Mouse (Mus musculus): ENCODE measurements around the gene Nfatc3.

Nfatc3 gene

GRCm38 (mm10) chr8:106059613-106060371 lies 1.2 kb downstream of the Nfatc3 start:
- DNase-seq, result no peak

DNA sequence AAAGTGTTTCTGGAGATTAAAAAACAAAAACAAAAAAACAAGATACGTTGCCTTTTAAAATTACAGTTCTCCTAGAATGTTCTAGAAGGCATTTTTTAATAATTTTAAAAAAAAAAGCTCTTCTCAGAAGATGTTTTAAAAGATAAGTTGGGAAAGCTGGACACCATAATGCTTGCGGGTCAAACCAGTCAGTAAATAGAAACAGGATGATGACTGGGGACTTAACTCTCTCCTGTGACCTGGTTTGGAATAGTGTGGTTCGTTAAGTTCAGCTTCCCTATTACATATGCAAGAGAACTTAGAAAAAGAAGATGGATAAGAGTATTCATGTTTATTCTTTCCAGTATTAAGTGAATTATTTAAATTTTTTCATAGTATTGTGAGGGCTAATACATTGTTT lies 1.9 kb downstream of the Nfatc3 start:
- no peak for DNase-seq

GRCm38 (mm10) chr8:106061686-106062085 lies 3.0 kb downstream of the Nfatc3 start:
- DNase-seq, result no peak

GRCm38 (mm10) chr8:106063046-106063445 lies 4.4 kb downstream of the Nfatc3 start:
- no peak for DNase-seq

- DNase-seq, result no peak
Observed at GRCm38 (mm10) chr8:106066721-106067120, 8.1 kb downstream of the Nfatc3 start.

DNA sequence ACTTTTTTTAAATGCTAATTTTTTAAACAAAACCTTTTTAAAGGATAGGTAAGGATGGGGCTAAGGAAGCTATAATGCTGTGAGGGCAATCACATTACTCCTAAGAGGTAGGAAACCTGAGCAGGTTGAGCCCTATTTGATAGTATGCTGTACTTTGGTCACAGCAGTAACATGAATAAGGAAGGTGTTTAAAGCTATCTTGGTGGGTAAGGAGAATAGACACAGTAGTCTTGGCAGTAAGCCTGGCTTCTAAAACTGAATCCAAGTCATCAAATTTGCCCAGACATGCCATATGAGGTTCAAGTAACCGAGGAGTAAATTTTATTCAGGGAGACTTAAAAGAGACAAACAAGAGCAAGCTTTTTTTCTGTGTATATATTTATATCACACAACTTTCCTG lies 10.9 kb downstream of the Nfatc3 start:
- DNase-seq, result no peak

DNA sequence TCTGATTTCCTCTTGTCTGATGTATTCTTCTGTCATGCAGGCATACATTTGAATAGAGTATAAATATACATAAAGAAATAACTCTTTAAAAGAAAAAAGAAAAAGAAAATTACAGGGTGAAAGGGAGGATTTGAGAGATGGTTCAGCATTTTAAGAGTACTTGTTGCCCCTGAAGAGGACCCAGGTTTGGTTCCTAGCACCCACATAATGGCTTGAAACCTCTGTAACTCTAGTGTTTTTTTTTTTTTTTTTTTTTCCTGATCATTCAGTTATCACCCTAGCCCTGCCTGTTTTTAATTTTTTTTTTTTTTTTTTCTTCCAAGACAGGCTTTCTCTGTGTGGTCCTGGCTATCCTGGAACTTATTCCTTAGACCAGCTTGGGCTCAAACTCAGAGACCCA lies 13.5 kb downstream of the Nfatc3 start:
- DNase-seq, result no peak

DNA sequence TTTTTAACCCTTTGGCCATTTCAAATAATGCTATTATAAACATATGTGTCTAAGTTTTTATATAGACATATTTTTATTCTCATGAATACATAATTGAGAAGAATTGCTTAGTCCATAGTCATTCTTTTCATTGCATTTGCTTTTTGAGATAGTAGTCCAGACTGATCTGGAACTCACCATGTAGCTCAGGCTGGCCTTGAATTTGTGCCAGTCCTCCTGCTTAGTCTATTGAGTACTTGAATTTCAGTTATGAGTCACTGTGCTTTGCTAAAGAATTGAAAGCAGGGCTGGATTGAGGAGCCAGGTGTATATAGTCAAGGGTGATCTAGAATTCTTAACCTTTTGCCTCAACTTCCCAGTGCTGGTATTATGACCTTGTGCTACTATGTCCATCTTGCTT lies 15.6 kb downstream of the Nfatc3 start:
- DNase-seq, result no peak

- no peak for DNase-seq
Observed at GRCm38 (mm10) chr8:106074659-106075058, 16.0 kb downstream of the Nfatc3 start.

DNA sequence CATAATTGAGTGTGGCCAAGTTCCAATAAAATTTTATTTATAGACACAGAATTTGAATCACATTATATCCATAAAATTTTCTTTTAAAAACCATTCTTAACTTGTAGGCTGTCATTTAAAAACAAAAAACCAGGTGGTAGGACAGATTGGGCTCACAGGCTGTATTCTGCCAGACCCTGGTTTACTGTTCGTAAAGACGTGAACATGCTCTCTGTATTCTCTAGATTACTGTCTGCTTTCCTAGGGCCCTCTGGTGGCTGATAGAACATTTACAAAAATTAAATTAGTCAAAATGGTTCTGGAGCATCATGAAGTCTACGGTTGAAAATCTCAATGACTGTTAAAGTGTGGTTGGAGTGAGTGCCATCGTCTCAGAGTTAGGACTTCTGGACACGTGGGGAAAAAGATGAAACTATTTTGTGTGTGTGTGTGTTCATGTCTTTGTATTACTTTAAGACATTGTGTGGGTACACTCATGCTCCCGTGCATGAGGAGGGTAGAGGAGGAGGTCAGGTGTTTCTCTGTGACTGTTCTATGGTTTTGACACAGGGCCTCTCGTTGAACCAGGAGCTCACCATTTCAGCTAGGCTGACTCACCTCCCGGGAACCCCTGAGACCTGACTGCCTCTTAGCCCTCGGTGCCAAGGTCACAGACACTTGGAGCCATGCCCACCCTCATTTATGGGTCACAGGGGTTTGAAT lies 16.7 kb downstream of the Nfatc3 start:
- DNase-seq, result no peak

GRCm38 (mm10) chr8:106075863-106076174 lies 17.2 kb downstream of the Nfatc3 start:
- no peak for DNase-seq

GRCm38 (mm10) chr8:106076612-106077011 lies 18.0 kb downstream of the Nfatc3 start:
- peak; percentile 62 for DNase-seq

DNA sequence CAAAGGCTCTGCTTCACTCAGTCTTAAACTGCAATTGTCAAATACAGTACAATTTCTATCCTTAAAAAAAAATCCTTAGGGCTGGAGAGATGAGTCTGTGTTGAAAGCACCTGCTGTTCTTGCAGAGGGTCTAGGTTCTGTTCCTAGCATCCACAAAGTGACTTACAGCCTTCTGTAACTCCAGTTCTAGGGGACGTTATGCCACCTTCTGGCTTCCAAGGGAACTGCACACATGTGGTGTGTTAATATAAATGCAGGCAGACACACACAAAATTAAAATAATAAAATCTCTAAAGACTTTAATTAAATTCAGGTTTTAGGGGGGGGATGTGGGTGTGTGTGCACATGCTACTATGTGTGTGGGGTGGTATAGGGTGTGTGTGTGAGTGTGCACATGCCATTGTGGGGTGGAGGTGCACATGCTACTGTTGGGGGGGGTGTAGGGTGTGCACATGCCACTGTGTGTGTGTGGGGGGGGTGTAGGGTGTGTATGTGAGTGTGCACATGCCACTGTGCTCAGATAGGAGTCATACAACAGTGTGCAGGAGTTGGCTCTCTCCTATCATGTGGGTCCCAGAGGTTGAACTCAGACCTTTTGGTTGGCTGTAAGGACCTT lies 18.9 kb downstream of the Nfatc3 start:
- no peak for DNase-seq

DNA sequence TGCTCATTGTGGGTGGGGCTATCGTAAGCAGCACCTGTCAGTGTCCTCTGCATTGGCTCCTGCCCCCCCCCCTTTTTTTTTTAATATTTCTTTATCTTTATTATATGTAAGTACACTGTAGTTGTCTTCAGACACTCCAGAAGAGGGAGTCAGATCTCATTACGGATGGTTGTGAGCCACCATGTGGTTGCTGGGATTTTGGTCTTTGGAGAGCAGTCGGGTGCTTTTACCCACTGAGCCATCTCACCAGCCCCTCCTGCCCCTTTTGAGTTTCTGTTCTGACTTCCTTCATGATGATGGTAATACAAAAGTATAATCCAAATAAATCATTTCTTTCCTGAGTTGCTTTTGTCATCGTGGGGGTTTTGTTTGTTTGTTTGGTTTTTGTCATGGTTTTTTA lies 43.7 kb downstream of the Nfatc3 start:
- DNase-seq, result peak; percentile 46

- peak; percentile 52 for DNase-seq
Observed at GRCm38 (mm10) chr8:106103888-106104287, 45.2 kb downstream of the Nfatc3 start.

- DNase-seq, result no peak
Observed at GRCm38 (mm10) chr8:106106193-106106592, 47.6 kb downstream of the Nfatc3 start.

- DNase-seq, result peak; percentile 56
Observed at GRCm38 (mm10) chr8:106108080-106108479, 49.4 kb downstream of the Nfatc3 start.

DNA sequence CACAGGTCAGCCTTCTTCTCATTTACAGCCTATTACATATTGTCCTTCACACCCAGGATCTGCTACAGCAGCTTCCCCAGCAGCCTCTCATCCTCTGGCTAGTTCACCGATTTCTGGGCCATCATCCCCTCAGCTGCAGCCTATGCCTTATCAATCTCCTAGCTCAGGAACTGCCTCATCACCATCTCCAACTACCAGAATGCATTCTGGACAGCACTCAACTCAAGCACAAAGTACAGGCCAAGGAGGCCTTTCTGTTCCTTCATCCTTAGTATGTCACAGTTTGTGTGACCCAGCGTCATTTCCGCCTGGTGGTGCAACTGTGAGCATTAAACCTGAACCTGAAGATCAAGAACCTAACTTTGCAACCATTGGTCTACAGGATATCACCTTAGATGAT lies 50.1 kb downstream of the Nfatc3 start:
- DNase-seq, result peak; percentile 53

- peak; percentile 57 for DNase-seq
Observed at GRCm38 (mm10) chr8:106112041-106112440, 53.4 kb downstream of the Nfatc3 start.

DNA sequence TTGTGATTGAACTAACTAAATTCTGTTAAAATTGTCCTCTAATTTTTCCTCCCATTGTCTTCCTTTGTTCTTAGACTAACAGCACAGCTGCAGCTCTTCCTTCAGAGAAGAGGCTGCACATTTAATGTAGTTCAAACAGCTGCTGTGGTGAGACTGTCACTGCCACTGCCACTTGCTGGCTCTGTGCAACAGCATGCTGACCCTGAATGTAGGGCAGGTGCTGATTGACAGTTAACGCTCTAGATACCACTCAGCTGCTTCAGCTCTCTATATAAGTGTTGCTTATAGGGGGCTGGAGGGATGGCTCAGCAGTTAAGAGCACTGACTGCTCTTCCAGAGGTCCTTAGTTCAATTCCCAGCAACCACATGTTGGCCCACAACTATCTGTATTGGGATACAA lies 53.9 kb downstream of the Nfatc3 start:
- DNase-seq, result peak; percentile 70

GRCm38 (mm10) chr8:106115897-106116296 lies 57.3 kb downstream of the Nfatc3 start:
- peak; percentile 93 for DNase-seq

- DNase-seq, result peak; percentile 31
Observed at GRCm38 (mm10) chr8:106123443-106123842, 64.8 kb downstream of the Nfatc3 start.

- no peak for DNase-seq
Observed at GRCm38 (mm10) chr8:106126055-106126454, 67.4 kb downstream of the Nfatc3 start.

DNA sequence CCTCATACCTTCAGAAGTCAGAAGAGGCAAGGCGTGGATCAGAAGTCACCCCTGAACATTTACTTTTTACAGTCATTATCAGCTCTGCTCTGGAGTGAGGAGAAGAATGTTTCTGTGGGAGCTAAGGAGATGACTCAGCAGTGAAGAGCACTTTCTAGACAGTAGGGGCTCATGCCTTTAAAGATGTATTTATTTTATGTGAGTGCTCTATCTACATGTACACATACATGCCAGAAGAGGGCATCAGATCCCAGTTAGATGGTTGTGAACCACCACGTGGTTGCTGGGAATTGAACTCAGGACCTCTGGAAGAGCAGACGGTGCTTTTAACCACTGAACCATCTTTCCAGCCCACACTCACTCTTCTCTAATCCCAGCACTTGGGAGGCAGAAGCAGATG lies 68.4 kb downstream of the Nfatc3 start:
- no peak for DNase-seq

All from thymus, postnatal 4 days (tissue).